Mouse (Mus musculus): ENCODE measurements around the gene Stxbp1. TPM values are rescaled to one million over a fixed set of nuclear protein-coding genes. Genes with fewer than 3 reads are reported as not detected.

Gene Stxbp1
- 18.1 and 22.8 TPM in 2 replicates for polyA plus RNA-seq (2015; fragmentation: Nextera tagmentation; extraction: Ambion mirVana)

- Histone ChIP-seq H3K4me2 (peak within 1 kb of the TSS; percentile 99), H3K27me3 (peaks cover 10% of the 10 kb centered on the region), H3K9me3 (no peaks in the 10 kb centered on the region), H3K36me3 (no peaks in the 10 kb centered on the region), H3K27ac (peak within 1 kb of the TSS; percentile 78), H3K9ac (peak within 1 kb of the TSS; percentile 84), H3K4me3 (peak within 1 kb of the TSS; percentile 75), H3K4me1 (peaks cover 4% of the 10 kb centered on the region; the same call in 1 of the 2 replicates)
- WGBS: under 1% methylated on average over 77 of the region's 78 CpGs
- peak; percentile 91 for ATAC-seq (ENCODE audit: insufficient number of reproducible peaks, insufficient read depth, low FRiP score, low TSS enrichment, low read depth)
These were observed at the start of gene Stxbp1 for GRCm38 (mm10) chr2:32846805-32847467. Gene Stxbp1, minus strand, starts transcription at chr2:32847245.

- Histone ChIP-seq H3K4me3 (no peak overlapping the region), H3K4me1 (peaks cover 56% of the 10 kb centered on the region), H3K9ac (peak overlapping the region; percentile 27; the same call in 1 of the 2 replicates), H3K36me3 (peaks cover 29% of the 10 kb centered on the region), H3K9me3 (no peaks in the 10 kb centered on the region), H3K4me2 (peak overlapping the region; percentile 3; the same call in 1 of the 2 replicates), H3K27me3 (no peaks in the 10 kb centered on the region), H3K27ac (peak overlapping the region; percentile 83)
- ATAC-seq (ENCODE audit: insufficient number of reproducible peaks, insufficient read depth, low FRiP score, low TSS enrichment, low read depth): no peak
- 45% methylated on average over 10 of the region's 10 CpGs for WGBS
These were observed 49.6 kb upstream of the Stxbp1 start for GRCm38 (mm10) chr2:32896507-32897147.

GRCm38 (mm10) chr2:32895606-32896106 is 48.6 kb upstream of the Stxbp1 start:
- no peak for ATAC-seq (ENCODE audit: insufficient number of reproducible peaks, insufficient read depth, low FRiP score, low TSS enrichment, low read depth)
- Histone ChIP-seq H3K9me3 (no peaks in the 10 kb centered on the region), H3K9ac (peak overlapping the region; percentile 27; the same call in 1 of the 2 replicates), H3K36me3 (peaks cover 29% of the 10 kb centered on the region), H3K27me3 (no peaks in the 10 kb centered on the region), H3K4me1 (peaks cover 50% of the 10 kb centered on the region), H3K4me3 (no peak overlapping the region), H3K4me2 (no peak overlapping the region), H3K27ac (peak overlapping the region; percentile 83)
- WGBS: 39% methylated on average over 8 of the region's 8 CpGs

GRCm38 (mm10) chr2:32894097-32894496 is 47.1 kb upstream of the Stxbp1 start:
- no peak for ATAC-seq (ENCODE audit: insufficient number of reproducible peaks, insufficient read depth, low FRiP score, low TSS enrichment, low read depth)
- no peak overlapping the region for H3K4me3 ChIP-seq
- H3K9ac ChIP-seq: no peak overlapping the region
- no peak overlapping the region for H3K27ac ChIP-seq
- WGBS: 82% methylated on average over 2 of the region's 2 CpGs
- peaks cover 53% of the 10 kb centered on the region for H3K4me1 ChIP-seq
- no peak overlapping the region for H3K4me2 ChIP-seq
- H3K27me3 ChIP-seq: no peaks in the 10 kb centered on the region
- peaks cover 23% of the 10 kb centered on the region for H3K36me3 ChIP-seq
- no peaks in the 10 kb centered on the region for H3K9me3 ChIP-seq

DNA sequence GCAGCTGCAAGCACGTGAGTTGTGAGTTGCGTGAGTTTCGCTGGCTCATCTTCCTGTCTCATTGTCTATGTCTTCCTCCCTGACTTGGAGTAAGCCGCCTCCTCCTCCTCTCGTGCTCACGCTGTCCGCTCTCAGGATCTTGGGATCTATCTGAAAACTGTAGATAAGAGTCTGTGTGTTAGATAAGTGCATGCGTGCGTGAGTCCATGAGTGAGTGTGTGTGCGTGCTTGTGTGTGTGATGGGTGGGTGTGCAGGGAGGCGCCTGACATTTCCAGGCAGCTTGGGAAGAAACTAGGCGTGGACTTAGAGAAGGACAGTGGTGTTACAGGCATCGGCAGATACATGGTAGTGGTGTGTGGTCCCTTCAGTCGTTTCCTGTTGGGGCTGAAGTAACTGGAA is 45.4 kb upstream of the Stxbp1 start:
- H3K4me1 ChIP-seq: peaks cover 51% of the 10 kb centered on the region
- no peak overlapping the region for H3K4me3 ChIP-seq
- H3K27me3 ChIP-seq: no peaks in the 10 kb centered on the region
- H3K9ac ChIP-seq: no peak overlapping the region
- H3K27ac ChIP-seq: no peak overlapping the region
- H3K9me3 ChIP-seq: no peaks in the 10 kb centered on the region
- H3K36me3 ChIP-seq: peaks cover 21% of the 10 kb centered on the region
- ATAC-seq (ENCODE audit: insufficient number of reproducible peaks, insufficient read depth, low FRiP score, low TSS enrichment, low read depth): no peak
- H3K4me2 ChIP-seq: no peak overlapping the region
- 88% methylated on average over 14 of the region's 14 CpGs for WGBS

- no peak for ATAC-seq (ENCODE audit: insufficient number of reproducible peaks, insufficient read depth, low FRiP score, low TSS enrichment, low read depth)
- Histone ChIP-seq H3K4me2 (no peak overlapping the region), H3K27me3 (no peaks in the 10 kb centered on the region), H3K9me3 (no peaks in the 10 kb centered on the region), H3K4me1 (peaks cover 48% of the 10 kb centered on the region), H3K9ac (no peak overlapping the region), H3K36me3 (peaks cover 19% of the 10 kb centered on the region), H3K4me3 (no peak overlapping the region), H3K27ac (no peak overlapping the region)
- WGBS: 67% methylated on average over 9 of the region's 9 CpGs
These were observed 44.2 kb upstream of the Stxbp1 start for GRCm38 (mm10) chr2:32891278-32891677.

GRCm38 (mm10) chr2:32890280-32890679 is 43.2 kb upstream of the Stxbp1 start:
- Histone ChIP-seq H3K9ac (no peak overlapping the region), H3K27me3 (no peaks in the 10 kb centered on the region), H3K27ac (no peak overlapping the region), H3K36me3 (peaks cover 19% of the 10 kb centered on the region), H3K9me3 (no peaks in the 10 kb centered on the region), H3K4me3 (no peak overlapping the region), H3K4me2 (no peak overlapping the region), H3K4me1 (peaks cover 43% of the 10 kb centered on the region)
- no peak for ATAC-seq (ENCODE audit: insufficient number of reproducible peaks, insufficient read depth, low FRiP score, low TSS enrichment, low read depth)
- 82% methylated on average over 3 of the region's 3 CpGs for WGBS

GRCm38 (mm10) chr2:32888551-32888950 is 41.5 kb upstream of the Stxbp1 start:
- peak overlapping the region; percentile 54 for H3K9ac ChIP-seq
- H3K36me3 ChIP-seq: peaks cover 12% of the 10 kb centered on the region
- H3K27me3 ChIP-seq: no peaks in the 10 kb centered on the region
- peak overlapping the region; percentile 79 for H3K27ac ChIP-seq
- H3K4me2 ChIP-seq: no peak overlapping the region
- H3K4me1 ChIP-seq: peaks cover 54% of the 10 kb centered on the region
- no peaks in the 10 kb centered on the region for H3K9me3 ChIP-seq
- WGBS: 15% methylated on average over 3 of the region's 3 CpGs
- ATAC-seq (ENCODE audit: insufficient number of reproducible peaks, insufficient read depth, low FRiP score, low TSS enrichment, low read depth): 0 out of 2 replicates have a peak, but pooled peaks have one; percentile 28
- no peak overlapping the region for H3K4me3 ChIP-seq

DNA sequence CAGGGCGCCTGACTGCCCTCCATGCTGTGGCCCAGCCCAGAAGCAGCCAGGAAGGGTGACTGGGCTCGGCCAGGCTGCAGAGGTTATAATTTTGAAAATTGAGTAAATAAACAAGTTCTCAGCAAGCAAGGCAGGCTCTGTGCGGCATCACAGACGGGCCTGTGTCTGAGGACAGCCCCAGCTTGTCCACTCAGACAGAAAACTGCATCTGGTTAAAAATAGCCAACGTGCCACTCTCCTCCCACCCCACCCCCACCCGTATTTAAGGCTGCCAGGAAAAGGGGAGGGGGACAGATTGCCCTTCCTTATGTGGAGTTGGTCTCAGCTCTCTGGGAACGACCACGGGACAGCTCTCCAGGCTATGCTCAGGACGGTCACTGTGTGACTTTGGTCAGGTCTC is 41.0 kb upstream of the Stxbp1 start:
- H3K36me3 ChIP-seq: peaks cover 7% of the 10 kb centered on the region
- no peaks in the 10 kb centered on the region for H3K9me3 ChIP-seq
- peak overlapping the region; percentile 54 for H3K9ac ChIP-seq
- ATAC-seq (ENCODE audit: insufficient number of reproducible peaks, insufficient read depth, low FRiP score, low TSS enrichment, low read depth): 0 out of 2 replicates have a peak, but pooled peaks have one; percentile 38
- H3K27me3 ChIP-seq: no peaks in the 10 kb centered on the region
- H3K27ac ChIP-seq: peak overlapping the region; percentile 79
- H3K4me3 ChIP-seq: no peak overlapping the region
- H3K4me1 ChIP-seq: peaks cover 59% of the 10 kb centered on the region
- H3K4me2 ChIP-seq: 0 out of 2 replicates have a peak overlapping the region, but pooled peaks have one; percentile 0
- 17% methylated on average over 9 of the region's 9 CpGs for WGBS

GRCm38 (mm10) chr2:32884745-32885144 is 37.7 kb upstream of the Stxbp1 start:
- no peak overlapping the region for H3K9ac ChIP-seq
- peak overlapping the region; percentile 7; the same call in 1 of the 2 replicates for H3K4me2 ChIP-seq
- H3K36me3 ChIP-seq: no peaks in the 10 kb centered on the region; the same call in 1 of the 2 replicates
- no peak for ATAC-seq (ENCODE audit: insufficient number of reproducible peaks, insufficient read depth, low FRiP score, low TSS enrichment, low read depth)
- H3K4me3 ChIP-seq: no peak overlapping the region
- H3K27me3 ChIP-seq: no peaks in the 10 kb centered on the region
- 18% methylated on average over 7 of the region's 7 CpGs for WGBS
- no peaks in the 10 kb centered on the region for H3K9me3 ChIP-seq
- H3K4me1 ChIP-seq: peaks cover 90% of the 10 kb centered on the region
- peak overlapping the region; percentile 68 for H3K27ac ChIP-seq

- Histone ChIP-seq H3K27me3 (no peaks in the 10 kb centered on the region), H3K9ac (no peak overlapping the region), H3K4me2 (peak overlapping the region; percentile 40), H3K27ac (peak overlapping the region; percentile 86), H3K9me3 (no peaks in the 10 kb centered on the region), H3K4me1 (peaks cover 91% of the 10 kb centered on the region), H3K4me3 (no peak overlapping the region), H3K36me3 (no peaks in the 10 kb centered on the region; the same call in 1 of the 2 replicates)
- WGBS: 25% methylated on average over 17 of the region's 21 CpGs
- ATAC-seq (ENCODE audit: insufficient number of reproducible peaks, insufficient read depth, low FRiP score, low TSS enrichment, low read depth): peak; percentile 45; the same call in 1 of the 2 replicates
These were observed 35.4 kb upstream of the Stxbp1 start for GRCm38 (mm10) chr2:32882283-32883043.

All from embryonic facial prominence, embryonic 13.5 days (tissue).